Mouse (Mus musculus) cerebellum, adult 18-20 months (tissue): Measurements from ENCODE around the gene Cabp1.
A peak's percentile ranks its signal among the peaks of the same experiment; 100 is the strongest.
"Not testable (repeated sequence)": the region's sequence is repeated elsewhere in the genome, so short reads cannot be mapped to it uniquely, and the experiment has no call there.

Experiments used
- DNase-seq, 2 experiments: peaks; one replicate each; pipeline ENCODE4 v3.0.0; 2021

Cabp1 gene

DNA sequence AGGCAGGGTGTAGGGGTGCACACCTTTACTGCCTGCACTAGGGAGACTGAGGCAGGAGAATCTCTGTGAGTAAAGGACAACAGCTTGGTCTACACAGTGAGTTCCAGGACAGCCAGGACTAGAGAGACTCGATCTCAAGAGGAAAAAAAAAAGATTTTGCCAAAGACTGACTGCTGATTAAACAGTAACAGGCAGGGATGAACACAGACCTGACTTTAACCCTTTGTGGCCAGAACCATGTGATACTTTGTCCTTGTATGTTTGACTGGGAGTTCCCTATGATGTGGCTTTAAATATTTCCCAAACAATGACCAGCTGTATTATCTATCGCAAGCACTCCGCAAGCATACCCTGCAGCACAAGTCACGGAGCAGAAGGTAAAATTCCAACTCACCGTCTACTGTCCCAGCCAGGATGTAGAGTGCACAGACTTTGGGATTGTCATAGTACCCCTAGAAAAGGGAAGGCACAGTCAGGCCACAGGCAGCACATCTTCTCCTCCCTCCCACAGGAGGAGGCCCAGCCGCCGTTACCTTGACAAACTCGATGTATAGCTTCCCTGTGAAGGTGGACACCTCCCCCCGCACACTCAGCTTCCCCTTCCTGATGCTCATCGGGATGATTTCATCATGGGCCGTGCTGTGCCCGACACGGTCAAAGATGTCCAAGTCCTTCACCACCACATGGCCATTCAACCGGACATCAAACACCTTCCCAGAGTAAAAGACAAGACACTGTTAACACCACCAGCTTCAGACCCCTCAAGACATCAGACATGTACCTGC, 44.3 kb downstream of the Cabp1 start:
- no peak for DNase-seq

DNA sequence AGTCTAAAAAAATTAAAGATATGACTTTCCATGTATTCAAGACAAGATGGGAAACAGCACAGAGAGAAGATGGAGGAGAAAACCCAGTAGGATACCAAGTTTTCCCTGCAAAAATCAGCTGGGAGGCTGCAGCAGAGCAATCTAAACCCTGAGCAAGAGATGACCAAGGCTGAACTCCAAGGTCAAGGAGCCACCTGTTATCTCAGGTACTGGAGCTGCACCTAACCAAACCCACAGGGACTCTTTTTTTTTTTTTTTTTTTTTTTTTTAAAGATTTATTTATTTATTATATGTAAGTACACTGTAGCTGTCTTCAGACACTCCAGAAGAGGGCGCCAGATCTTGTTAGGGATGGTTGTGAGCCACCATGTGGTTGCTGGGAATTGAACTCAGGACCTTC, 45.3 kb downstream of the Cabp1 start:
- DNase-seq, result not testable (repeated sequence)

DNA sequence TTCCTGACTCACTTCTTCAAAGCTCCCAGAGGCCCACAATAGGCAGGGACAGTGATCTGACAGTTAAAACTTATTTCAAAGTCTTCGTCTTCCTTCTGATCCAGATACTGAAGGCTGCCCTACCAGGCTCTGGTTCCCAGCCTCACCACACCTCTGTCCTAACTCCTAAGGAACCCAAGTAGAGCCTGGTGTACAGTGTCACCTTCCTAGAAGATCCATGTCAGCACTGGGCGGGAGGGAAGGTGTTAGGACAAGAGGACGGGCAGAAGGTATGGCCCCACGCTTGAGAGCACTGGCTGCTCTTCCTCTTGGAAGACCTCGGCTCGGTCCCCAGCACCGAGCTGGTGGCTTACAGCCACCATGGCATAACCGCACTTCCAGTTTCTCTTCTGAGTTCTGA, 45.8 kb downstream of the Cabp1 start:
- DNase-seq, result no peak

DNA sequence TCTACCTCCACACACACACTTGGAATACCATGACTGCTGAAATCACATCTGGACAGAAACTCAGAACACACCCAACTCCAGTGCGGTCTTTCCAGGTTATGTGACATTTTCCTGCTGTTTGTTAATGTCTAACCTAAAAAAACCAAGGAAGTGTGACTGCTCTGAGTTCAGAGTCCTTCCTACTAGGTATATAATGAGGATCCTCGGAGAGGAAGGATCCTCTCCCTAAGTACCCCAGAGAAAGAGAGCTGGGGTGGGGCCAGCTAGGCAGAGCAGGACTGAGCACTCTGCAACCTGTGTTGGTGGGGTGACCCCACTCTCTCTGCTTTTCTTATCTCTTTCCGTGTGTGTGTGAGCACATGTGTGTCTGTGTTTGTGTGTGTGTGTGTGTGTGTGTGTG, 46.8 kb downstream of the Cabp1 start:
- no peak for DNase-seq

DNA sequence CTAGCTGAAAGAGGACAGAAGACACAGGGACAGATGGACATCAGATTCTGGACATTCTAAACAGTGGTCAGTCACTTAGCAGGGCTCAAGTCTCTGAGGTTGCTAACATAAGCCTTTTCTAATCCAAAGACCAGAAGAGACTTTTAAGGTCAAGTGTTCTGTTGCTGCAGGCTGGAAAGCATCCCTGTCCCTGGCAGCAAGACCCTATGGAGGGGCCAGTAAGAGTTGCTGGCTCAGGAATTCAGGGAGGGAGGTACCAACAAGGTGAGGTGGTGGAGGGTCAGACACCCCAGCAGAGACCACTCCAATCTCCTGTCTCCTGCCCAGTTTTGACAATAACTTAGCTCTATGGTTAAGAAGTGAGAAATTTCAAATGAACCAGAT, 47.4 kb downstream of the Cabp1 start:
- no peak for DNase-seq

DNA sequence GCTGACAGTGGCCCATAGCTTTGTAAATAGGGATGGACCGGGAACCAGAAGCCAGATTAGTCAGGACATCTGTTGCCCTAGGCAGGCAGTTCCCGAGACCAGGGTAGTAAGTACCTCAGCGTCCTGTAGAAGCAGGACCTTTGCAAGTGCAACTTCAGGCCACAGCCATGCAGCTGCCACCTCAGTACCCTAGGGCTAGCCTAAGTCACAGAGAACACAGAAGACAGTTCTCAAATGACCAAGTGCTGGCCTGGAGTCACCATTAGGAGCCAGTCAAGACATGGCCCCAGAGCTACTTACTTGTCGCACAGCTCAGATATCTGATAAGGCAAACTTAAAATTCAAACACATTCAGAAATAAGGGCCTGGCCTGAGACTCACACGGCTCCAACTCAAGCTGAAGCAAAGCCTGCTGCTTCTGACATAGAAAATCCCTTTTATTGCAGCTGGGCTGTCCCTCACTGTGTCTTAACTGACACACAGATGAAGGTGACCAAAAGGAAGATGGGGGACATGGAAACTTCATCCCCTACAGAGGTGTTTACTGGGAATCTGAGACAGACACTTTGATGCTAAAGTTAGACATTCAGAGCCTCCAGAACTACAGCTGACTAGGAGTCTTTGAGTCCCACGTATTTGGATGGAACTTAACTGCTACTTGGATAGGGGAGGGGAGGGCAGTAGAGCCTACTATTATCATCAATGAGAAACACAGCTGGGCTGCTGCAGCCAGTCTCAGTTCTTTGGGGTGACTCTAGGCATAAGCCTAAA, 48.0 kb downstream of the Cabp1 start:
- DNase-seq, result no peak

DNA sequence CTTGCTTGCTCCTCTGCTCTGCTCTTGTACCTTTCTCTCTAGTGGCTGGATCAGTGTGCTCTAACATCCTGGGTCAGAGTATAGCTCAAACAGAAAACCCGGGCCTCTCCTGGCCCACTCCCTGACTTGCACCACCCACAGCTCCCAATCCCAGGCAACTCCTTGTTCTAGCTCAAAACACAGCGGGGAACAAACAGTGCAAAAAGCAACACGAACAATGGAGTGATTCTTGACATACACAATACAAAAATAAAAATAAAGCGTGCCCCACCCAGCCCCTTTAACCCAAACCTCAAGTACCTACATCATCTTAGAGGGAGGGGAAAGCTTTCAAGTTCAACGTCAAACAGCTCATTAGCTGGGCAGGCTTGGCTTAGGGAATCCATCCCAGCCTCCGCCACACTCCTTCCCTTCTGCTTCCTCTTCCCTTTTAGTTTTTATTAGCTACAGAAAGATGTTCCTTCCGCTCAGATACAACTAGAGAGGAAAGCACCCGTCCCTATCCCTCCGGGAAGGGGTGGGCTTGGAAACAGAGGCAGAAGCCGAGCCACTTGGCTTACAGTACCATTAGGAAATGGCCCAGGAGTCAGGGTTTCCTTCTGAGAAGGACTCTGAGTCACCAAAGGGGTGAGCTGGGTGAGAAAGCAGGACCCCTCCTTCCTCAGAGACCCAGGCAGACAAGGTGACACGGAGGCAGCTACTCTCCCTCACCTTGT, 48.8 kb downstream of the Cabp1 start:
- DNase-seq, result no peak

DNA sequence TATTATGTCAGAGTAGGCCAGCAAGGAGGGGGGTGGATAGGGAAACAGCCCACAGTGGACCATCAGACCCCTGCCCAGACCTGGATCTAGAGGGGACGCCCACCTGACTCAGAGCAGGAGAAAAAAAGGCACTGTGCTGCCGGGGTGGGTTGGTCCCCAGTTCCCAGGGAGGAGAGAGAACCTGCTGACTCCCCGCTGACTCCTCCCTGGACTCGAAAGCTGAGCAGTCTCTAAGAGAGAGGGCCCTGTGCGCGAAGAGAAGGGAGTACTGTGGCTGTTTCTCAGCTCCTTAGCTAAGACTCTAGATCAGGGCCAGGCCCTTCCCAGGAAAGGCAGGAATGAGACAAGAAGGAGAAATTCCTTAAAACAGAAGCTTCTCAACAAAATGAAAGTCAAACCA, 49.7 kb downstream of the Cabp1 start:
- no peak for DNase-seq

DNA sequence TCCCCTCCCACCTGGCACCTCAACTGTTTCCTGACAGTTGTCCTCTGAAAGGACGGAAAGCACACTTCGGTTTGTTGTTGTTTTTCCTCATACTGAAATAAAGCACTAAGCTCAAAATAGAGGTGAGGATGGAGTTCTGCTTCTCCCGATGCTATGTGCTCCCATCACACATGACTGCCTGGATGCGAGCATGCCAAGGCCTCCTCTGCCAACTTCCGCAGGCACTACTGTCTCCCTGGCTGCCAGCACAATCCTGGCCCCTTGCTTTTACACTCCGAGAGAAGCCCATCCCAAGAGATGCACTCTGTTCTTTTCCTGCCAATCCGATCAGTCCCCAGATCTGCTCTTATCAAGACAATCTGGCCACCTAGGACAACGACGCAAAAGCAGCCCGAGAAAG, 50.6 kb downstream of the Cabp1 start:
- DNase-seq, result peak; percentile 51 to 56

DNA sequence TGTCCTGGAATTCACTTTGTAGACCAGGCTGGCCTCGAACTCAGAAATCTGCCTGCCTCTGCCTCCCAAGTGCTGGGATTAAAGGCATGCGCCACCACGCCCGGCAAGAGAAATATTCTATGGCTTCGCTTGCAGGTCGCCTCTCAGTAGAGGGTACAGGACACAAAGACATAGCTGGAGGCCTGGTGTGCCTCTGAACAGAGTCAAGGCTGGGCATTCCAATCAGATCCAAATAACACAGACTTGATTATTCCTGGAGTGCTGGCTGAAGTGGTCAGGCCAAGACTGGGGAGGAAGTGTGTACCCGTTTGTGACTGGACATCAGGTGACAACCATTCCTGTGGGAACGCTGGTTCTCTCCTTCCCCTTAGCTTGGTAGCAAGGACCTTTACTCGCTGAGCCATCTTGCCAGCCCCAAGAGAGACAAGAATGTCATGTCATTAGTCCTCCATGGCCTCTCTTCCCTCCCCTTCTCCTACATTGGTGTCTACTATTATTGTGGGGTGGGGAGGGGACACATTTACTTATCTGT, 51.9 kb downstream of the Cabp1 start:
- no peak for DNase-seq

DNA sequence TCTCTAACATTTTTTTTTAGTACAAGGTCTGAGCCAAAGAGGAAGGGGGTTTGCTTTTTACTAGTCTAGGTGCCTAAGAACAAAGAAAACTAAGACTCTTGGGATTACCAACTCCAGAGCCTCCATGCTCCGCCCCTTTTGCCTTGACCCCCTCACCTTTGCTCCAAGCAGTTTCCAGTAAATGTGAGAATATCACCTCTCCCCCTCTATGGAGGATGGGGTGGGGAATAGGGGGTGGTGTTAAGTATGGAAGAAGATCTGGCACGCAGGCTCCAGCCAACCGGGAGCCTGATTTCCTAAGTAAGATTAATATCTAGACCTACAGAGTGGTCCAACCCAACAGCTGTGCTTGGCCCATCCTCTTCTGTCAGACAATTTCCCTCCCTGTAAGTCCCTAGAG, 53.5 kb downstream of the Cabp1 start:
- no peak for DNase-seq

DNA sequence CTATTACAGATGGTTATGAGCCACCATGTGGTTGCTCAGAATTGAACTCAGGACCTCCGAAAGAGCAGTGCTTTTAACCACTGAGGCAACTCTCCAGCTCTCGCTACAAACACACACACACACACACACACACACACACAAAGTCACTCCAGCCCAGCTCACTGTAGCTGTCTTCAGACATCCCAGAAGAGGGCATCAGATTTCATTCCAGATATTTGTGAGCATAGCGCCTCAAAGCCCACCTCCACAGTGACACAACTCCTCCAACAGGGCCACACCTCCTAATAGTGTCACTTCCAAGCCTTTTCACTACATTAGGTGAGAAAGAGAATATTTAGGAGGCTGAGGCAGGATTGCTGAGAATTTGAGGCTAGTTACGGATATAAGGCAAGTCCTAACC, 55.1 kb downstream of the Cabp1 start:
- no peak for DNase-seq

DNA sequence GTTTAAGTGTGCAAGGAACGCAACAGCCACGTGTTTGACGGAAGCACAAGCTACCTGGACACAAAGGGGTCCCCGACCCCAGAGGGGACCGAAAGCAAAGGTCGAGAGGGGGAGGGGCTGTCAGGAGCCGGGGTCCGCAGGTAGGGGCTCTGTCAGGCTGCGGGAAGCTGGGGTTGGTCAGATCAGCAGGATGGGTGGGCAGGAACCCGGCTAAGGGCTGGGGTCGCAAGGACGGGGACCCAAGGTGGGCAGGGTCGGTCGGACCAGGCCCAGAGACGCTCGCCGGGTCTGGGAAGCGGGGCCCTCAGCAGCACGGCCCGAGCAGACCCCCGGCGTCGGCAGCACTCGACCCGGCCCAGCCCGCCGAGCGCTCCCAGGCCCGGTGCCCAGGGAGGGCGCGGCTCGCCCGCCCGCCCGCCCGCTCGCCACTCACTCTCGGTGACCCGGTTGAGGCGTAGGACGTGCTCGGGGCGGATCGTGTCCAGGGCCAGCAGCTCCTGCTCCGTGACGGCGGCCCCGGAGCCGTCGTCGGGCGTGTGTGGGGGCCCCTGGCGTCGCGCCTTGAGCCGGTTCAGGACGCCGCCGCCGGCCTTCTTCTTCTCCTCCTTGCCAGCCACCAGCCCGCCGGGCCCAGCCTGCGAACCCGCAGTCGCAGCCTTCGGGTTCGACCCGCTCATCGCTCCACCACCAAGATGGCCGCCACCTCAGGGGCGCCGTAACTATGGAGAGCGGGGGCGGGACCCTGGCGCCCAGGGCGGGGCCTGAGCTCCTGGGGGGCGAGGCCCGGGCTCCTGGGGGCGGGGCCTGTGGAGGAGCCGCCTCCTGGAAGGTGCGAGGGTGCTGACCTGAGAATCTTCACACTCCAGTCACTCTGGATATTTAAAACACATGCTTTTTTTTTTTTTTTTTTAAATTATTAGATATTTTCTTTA, 59.7 kb downstream of the Cabp1 start, which contains the start of gene Unc119b:
TSS of gene Unc119b (minus strand) at position 742 of the 932 bp plus-strand sequence.
- peak; percentile 88 to 94 for DNase-seq

DNA sequence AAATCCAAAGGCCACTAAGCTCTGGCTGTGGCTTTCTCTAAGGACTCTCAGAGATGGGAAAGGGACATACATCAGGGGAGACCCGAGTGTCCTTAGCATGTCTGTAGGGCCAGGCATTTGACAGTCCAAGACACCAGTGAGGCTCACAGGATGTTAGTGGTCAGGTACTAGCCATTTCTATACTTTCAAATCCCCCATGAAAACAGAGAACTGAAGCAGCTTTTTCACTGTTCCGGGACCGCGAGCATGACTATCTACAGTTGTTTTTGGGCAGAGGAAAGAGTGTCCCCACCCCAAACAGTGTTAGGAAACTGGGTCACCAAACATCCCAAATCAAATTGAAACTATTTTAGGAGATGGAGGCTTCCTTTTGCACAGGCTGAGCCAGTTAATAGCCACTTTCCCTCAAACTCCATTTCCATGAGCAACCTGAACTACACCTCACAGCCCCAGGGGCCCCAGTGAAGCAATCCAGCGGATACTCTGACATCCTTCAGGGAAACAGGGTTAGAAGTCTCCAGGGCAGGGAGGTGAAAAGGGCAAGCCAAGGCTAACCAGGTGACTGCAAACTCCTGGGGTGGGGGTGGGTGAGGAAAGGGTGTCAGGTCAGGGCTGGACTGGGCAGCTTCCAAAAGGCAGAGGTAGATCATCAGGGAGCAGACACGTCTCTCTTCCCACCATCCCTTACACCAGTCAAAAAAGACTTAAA, 60.7 kb downstream of the Cabp1 start:
- DNase-seq, result no peak

DNA sequence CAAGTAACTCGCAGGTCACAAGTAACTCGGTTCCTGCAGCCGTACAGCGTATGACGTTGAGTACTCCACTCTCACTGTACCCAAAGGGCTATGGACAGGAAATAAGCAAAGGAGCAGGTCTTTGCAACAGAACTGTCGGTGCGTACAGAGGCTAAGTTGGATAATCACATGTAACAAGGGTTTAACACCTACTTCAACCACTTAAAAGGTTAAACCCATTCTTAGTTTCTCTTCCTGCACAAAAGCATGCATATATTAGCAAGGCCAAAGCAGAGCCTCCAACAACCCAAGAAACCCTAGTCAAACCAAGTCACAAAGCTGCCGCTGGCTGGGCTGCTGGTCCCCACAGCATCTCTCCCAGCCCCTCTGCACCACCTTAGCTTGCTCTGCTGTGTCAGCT, 61.7 kb downstream of the Cabp1 start:
- no peak for DNase-seq

DNA sequence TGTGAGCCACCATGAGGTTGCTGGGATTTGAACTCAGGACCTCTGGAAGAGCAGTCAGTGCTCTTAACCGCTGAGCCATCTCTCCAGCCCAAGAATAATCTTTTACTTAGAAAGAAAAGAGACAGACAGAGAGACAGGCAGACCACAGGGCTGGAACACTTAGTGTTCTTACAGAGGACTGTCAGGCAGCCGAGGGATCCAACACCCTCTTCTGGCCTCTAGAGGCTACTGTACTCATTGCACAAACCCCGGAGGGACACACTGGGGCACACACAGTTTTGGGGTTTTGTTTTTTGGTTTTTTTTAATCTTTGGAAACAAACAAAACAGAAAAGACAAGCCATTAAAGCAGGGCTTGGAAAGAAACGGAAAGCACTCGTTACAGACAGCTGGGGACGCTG, 64.9 kb downstream of the Cabp1 start:
- DNase-seq, result no peak

DNA sequence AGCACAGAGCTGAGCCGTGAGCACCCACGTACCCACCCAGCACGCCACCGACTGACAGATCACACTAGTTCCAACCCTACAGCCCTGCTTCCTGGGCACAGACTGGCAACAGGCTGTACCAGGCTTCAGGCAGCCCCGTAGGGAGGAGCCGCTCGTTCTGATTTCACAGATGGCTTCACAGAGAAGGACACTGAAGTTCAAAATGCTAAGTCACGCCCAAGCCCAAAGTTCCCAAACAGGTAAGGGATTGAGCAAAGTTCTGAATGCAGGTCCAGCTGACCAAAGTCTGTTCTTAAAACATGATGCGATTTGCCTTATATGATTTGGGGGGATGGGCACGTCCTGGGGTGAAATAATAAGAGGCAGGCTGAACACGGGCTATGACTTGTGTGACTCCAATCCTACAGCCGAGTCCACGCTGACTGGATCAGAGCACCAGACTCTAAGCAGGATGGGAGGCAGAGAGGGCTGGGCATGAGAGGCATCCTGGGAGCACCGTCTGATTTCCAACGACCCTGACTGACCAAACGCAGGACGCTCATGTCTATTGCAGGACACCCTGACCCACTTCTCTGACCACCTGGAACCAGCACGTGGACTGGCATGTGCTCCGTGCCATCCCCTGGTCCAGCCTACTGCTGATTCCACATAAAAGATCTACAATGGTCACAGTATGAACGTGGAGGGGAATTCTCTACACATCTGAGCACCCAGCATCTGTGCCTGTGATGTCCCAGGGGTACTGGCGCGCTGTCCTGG, 66.6 kb downstream of the Cabp1 start:
- DNase-seq, result peak in 1 of 2 experiments; percentile 60

DNA sequence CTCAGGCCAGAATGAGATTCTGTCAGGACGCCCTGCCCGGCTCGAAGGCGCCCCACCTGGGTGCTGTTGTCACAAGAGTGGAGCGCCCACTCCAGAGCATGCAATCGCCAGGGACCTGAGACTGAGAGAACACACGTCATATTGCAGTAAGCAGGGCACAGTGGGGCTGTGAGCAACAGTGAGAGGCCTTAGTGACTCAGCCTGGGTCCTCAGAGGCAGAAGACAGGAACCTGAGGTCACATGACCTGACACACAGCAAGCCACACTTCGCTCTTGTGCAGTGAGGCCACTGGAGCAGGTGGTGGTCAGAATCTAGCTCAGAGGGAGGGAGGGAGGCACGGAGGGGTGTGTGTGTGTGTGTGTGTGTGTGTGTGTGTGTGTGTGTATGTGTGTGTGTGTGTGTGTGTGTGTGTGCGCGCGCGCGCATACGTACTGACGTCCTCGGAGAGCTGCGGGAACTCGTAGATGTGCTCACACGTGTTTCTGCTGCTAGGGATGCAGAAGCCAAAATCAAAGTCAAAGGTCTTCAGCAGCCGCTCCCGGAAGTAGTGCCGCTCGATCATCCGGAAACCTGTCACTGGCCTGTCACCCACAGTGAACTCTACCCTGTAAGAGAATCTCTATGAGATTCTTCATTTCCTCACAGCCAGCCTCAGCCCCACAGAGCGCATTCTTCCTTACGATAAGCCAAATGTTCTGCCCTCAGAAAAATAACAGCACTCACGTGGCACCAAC, 67.4 kb downstream of the Cabp1 start:
- no peak for DNase-seq

DNA sequence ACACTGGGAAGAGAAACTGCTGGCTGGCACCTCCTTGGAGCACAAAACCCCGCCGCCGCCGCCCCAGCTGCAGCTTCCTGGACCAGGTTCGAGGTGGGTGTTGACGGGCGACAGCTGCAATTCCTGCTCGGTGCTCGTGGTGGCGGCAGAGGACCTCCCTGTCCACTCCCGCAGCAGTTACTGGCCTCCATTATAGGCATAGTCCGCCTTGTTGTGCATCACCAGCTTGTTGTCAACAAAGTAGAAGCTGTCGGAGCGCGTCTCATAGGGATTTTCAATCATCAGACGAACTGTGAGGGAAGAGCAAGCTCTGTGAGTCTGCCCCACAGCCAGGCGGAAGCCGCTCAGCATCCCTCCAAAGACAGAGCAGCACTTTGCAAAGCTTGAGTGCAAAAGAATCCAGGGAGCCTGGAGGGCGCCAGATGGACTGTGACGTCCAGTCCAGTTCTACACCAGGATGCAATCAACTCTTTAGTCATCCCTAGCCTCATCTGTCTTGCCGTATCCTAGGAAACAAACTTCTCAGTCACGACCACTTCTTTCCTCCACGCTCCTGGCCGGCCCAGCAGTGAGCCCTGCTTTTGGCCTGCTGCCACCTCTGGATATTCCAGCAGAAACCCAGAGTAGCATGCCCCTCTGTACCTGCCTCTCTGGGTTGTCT, 68.8 kb downstream of the Cabp1 start:
- peak; percentile 88 to 92 for DNase-seq

DNA sequence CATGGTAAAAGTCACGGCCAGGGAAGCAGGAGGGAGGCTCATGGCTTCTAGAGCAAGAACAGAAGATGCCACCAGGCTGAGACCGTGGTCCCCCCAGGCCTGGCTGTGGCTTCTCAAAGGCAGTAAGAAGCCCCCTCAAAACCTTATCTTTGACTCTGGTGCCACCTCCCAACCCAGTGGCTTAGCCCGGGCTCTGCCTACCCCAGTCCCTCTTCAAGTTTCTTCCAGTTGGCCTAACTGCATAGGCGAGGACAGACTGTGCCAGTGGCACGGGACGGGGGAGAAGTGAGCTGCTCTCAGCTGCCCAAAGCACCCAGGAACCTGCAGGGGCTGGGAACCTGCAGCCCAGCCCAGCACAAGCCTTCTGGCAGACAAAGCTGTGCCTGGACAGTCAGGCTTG, 69.5 kb downstream of the Cabp1 start:
- DNase-seq, result no peak
